Mouse (Mus musculus) olfactory bulb, adult 2 months (tissue): ENCODE data around the gene Pyroxd2.

Experiments used
- CTCF ChIP-seq: fragments of 200-500 bp; IDR thresholded peaks from 2 replicates; pipeline ENCODE4 v1.5.1; 2012; ENCODE audit warnings: low read depth, mild to moderate bottlenecking, low read length, moderate library complexity; ENCODE audit not compliant: insufficient read depth
- POLR2A ChIP-seq: fragments of 200-500 bp; IDR thresholded peaks from 2 replicates; pipeline ENCODE4 v1.6.1; 2012; ENCODE audit warnings: mild to moderate bottlenecking, low read depth, low read length, moderate library complexity; ENCODE audit not compliant: insufficient read depth

DNA sequence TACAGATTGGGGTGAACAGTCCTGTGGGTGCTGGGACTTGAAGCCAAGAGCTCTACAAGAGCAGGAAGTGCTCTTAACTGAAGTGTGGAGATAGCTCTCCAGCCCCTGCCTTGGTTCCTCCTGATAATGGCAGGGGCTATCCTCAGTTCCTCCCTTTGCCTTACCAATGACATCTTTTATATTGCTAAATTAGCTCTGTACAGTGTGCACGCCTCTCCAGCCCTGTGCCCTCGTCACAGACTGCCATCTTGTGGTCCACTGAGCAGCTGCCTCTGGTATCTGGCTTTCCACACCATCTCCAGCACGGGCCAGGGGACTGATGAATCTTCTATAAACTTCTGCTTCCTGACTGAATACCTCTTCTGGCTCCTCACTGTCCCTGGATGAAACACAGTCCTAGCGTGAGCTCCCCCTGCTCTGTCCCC, 8.4 kb downstream of the Pyroxd2 start:
- TF ChIP-seq CTCF: peak; percentile 64
- TF ChIP-seq POLR2A: no peak
